Mouse (Mus musculus): ENCODE results near the gene Tomm20.
"Not testable (repeated sequence)": the region's sequence is repeated elsewhere in the genome, so short reads cannot be mapped to it uniquely, and the experiment has no call there.

Gene Tomm20

DNA sequence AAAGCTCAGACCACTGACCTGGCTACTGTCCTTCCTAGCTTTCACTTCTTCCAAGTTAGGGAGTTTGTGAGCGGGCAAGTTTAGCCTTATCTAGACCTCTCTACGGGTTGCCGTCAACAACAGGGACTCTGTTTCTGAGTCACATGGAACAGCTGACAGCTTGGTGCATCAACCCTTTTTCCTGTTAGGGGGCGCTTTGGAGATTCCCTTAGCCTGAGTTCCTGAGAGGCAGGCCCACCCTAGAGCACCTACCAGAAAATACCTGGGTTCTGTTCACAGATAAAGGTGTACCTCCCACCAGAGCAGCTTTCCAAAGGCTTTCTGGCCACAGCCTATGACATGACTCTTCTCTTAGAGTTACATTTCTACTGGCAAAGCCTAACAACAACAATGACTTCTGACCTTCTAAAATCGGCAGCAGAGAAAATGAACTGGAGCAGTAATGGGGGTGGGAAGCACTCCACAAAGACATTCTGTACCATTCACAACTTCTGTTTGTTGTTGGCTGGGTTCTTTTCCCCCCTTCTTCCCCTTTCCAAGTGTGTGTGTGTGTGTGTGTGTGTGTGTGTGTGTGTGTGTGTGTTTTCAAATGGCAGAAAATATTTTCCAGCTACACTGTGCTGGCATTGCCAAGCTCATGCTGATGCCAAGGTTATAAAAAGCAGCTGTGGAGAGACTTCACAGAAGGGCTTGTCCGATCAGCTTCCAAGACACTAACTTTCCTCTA lies 28.3 kb downstream of the Tomm20 start:
- no peak for DNase-seq (ENCODE audit: low spot score)

DNA sequence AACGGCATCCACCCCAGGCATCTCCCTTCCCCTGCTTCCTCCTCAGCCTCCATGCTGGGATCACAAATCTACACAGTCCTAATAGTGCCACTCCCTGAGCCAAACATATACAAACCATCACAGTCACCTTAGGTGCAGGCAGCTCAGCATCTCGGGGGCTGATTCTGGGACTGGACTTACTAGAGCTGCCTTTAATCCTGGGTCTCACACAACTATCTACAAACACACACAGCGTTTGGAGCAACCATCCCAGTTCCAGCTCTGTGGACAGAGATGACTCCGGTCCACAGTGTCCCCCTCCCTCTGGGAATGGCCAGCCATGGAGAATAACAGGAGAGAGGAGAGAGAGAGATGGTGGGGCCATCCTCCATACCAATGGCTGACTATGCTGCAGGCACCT lies 29.0 kb downstream of the Tomm20 start:
- no peak for DNase-seq (ENCODE audit: low spot score)

DNA sequence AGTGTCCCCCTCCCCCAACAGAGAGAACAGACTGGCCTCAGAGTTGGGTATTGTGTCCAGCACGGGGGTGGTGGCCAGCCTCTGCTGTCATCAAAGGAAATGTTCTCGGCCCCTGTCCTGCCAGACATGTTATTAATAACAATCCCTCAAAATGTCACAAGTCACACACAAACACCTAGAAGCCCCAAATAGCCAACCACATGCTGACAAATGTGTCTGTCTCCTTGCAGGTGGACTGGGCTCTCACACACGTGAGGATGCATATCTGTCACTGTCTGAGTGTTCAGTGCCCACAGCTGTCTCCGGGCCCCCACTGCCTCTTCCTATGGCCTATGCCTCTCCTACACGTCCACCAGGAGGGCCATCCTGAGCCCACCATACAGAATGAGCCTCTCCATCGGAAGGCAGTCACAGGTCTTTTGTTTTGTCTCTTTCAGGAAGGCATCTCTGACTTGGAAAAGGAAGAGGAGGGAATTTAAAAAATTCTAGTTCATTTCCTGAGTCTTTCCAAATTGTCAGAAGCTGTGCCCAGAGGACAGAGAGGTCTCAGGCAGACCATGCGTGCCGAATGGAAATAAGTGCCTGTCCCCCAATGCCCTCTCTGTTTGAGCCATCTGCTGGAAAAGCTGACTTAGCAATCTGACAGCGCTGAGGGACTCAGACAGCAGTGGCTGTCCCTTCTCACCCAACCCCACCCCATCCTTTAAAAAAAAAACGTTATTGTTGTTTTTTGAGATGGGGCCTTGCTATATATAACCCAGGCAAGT lies 30.9 kb downstream of the Tomm20 start:
- DNase-seq (ENCODE audit: low spot score), result no peak

DNA sequence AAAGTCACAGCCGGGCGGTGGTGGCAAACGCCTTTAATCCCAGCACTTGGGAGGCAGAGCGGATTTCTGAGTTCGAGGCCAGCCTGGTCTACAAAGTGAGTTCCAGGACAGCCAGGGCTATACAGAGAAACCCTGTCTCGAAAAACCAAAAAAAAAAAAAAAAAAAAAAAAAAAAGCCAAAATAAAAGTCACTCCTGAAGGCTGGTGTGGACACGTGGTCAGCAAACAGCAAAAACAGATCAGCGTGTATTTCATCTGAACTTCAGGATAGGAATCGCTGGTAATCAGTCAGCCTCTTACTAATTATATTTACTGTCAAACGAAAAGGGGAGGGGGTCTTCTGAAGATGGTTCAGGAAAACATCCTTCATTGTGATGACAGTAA lies 31.5 kb downstream of the Tomm20 start:
- not testable (repeated sequence) for DNase-seq (ENCODE audit: low spot score)

DNA sequence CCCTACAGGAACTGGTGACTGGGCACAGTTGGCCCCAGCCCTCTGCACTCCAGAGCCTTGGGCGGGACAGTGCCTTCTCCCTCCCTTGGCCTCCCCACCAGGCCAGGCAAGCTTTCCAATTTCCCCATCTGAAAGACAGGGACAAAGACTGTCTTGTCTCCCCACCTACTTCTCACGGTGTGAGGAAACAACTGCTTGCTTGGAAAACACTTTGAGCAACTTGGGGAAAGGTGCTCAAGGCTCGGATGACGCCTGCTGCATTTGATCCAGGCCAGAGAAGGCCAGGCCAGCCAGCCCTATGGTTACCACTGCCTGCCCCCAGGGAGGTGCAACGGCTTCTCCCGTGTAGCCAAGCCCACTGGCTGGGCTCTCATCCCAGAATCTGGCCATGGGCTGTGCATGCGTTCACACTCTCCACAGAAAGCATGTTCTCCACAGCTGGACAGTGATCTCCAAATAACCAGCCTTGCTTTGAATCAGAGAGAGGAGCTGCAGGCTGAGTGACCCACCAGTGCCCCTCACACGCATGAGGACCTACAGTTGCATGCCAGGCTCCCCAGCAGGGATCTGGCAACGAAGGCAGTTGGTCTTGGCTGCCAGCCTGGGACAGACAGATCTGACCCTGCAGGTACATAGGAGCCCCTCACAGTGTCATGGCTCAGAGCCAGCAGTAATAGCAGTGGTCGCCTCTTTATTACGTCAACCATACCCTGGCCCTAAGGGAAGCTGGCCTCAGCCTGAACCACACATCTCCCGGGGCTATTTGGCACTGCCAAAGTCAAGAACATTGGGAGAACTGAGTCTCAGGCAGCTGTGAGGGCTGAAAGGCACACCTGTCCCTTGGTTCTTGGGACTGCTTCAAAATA lies 32.2 kb downstream of the Tomm20 start:
- no peak for DNase-seq (ENCODE audit: low spot score)

DNA sequence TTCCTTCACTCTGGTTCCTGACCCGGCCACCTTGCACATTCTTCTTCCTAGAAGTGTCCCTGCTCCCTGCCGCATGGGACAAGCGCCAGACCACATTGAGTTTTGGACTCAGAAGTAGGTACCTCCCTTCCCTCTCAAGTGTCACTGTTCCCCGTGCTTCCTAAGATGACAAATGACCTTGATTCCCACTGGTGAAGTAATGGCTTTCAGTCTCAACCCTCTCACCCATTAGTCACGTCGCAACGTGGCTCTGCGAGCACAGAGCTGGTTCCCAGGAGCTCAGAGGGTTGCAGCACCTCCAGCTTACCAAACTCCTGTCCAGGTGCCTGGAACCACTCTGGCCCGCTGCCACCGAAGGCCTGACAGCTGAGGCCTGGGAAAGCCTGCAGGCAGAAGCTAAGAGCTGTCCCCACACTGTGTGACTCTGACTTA lies 36.3 kb downstream of the Tomm20 start:
- DNase-seq (ENCODE audit: low spot score), result no peak

DNA sequence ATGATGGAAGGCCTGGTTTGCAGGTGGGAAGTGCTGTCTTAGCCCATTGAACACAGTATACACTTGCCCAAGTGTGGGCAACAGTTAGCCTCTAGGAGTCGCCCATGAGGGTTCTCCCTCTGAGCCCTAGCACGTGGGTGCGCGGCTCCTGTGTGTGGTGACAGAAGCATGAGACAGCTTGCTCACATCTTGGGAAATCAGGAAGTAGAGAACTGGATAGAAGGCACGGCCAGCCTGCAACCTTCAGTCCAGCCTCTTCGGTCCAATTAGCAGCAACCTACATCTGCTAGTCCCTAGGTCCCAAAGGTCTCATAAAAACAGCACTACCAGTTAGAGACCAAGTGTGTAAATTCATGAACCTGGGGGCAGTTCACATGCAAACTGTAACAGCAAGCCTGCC lies 36.8 kb downstream of the Tomm20 start:
- no peak for DNase-seq (ENCODE audit: low spot score)

DNA sequence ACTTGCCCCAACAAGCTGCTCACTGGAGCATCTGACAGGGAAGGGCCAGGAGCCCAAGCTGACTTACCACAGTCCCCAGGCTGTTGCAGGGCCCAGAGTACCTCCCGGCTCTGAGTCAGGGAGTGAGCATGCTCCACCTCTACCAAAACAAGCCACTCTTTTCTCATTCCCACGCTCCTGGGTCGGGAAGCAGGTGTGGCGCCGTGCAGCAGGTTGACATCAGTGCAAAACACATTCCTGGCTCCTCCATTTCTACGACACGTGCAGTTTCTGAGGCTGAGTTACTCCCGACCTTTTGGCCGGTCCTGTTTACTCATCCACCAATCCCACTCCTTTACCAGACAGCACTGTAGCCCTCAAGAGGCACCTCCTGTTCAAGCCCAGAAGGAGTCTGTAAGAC lies 37.7 kb downstream of the Tomm20 start:
- no peak for DNase-seq (ENCODE audit: low spot score)

DNA sequence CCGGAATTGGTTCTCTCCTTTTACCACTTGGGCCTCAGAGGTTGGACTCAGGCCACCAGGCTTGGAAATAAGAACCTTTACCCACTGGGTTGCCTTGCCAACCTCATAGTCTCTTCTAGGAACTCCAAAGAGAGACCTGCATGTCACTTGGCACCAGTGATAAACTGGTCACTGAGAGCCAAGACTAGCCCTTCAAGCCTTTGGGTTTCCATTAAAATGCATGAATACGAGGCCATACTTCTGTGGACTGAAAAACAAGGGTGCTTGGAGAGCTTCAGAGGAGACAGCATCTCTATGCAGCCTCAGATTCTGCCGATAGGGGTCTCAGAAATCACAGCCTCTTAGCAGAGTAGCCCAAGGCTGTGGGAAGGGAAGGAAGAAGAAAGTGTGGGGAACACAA lies 38.3 kb downstream of the Tomm20 start:
- DNase-seq (ENCODE audit: low spot score), result no peak

DNA sequence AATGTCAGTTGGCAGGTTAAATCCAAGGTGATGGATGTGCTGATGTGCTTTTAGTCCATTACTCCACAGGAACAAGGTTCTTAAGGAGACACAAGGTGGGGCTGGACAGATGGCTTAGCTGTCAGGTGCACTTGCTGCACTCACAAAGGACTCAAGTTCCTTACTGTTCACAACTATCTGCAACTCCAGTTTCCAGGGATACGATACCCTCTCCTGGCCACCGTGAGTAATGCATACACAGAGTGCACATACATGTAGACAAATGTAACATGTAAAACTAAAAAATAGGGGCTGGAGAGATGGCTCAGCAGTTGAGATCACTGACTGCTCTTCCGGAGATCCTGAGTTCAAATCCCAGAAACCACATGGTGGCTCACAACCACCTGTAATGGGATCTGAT lies 40.3 kb downstream of the Tomm20 start:
- no peak for DNase-seq (ENCODE audit: low spot score)

DNA sequence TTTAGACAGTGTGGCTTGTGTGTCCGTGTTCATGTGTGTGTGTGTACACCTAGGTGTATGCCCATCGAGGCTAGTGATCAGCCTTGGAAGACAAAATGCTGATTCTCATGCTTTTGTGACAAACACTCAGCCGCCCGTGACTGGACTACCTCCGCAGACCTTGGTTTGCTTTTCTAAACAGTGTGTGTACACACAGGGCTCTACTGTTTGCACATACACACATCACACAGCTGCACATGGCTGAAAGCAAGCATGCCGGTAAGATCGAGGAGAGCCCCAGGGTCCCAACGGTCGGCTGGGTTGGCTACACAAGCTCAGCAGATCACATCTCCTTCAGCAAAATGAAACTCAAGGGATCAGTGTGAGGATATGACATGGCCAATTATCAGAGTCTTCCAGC lies 41.7 kb downstream of the Tomm20 start:
- DNase-seq (ENCODE audit: low spot score), result no peak

DNA sequence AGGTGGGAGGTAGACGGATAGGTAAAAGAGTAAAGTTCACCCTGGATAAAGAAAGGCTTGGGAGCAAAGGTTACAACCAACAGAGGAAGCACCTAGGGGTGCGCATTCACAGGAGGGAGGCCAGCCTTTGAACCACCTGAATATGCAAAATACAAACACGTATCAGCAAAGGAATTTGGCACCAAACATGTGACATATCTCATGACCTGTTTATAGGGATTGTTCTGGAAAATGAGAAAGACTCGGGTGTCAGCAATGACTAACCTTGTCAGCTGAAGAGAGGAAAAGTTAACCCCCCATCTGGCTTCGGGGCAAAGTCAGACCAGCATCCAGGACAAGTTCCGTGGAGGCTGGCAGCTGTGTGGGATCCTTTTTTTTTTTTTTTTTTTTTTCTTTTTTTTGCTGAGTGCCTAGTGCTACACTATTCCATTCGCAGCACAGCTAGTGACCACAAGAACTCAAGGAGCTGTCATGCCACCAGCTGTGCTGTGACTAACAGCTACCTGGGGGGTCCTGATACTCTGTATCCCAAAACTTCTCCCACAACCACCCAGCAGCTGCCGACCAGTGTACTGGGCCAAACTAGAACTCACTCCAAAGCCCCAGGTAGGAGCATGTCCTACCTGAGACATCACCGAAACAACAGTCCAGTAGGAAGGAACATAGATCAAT lies 42.3 kb downstream of the Tomm20 start:
- DNase-seq (ENCODE audit: low spot score), result no peak

DNA sequence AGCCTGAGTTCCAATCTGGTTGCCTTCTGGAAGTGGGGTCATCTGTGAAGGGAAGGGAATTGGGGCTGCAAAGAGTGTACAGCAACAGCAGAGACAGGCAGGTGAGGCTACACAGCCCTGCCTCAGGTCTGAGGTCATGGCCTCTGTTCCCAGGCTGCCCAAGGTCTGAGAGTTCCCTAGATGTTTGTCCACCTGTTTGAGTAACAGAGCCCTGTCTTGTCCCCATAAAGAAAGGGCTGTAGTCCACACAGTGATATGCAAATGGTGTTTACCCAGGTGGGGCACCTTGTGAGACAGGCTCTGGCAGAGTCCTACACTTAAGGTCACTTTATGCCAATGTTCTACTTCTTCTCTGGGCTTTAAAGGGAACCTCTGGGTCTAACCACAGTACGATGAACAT lies 44.0 kb downstream of the Tomm20 start:
- no peak for DNase-seq (ENCODE audit: low spot score)

DNA sequence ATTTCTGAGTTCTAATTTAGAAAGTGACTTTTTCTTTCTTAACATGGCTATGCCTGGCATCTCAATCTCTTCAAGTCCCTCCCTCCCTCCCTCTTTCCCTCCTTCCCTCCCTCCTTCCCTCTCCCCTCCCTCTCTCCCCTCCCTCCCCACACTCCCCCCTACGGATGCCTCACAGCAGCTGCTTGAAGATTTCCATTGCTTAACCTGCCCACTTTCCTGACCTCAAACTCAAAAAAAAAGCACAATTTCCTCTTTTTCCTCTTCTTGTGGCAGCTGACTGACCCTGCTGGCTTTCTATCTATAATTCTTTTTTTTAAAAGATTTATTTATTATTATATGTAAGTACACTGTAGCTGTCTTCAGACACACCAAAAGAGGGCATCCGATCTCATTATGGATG lies 44.6 kb downstream of the Tomm20 start:
- no peak for DNase-seq (ENCODE audit: low spot score)

DNA sequence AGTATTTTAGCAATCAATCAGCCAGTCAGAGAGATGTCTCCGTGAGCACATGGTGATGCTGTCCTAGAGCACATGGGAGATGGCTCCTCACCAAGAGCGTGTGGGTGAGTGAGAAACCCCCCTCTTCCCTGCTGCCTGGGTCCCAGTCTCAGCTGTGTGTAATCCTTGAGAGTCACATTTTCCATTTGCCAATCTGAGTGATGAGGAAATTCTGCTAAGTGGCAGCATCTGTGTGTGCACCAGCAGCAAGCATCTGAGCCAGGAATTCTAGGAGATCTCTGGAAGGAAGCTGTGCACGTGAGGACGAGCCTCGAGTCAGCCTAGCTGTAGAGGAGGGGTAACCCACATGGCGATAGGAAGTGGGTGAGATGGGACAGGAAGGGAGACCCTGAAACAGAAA lies 50.5 kb downstream of the Tomm20 start:
- peak; percentile 57 for DNase-seq (ENCODE audit: low spot score)

DNA sequence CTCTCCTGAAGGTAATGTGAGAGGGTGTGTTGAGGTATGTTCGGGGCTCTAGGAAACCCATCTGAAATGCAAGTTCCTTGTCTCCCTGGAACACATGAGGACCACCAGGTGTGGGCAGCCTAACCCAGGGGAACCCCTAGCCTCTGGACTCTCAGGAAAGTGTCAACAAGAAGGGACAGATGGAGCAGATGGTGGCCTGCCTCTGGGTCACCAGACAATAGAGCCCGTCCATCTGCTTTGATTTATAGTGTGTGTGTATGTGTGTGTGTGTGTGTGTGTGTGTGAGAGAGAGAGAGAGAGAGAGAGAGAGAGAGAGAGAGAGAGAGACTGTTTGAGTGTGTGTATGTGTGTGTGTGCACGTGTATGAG lies 58.0 kb downstream of the Tomm20 start:
- no peak for DNase-seq (ENCODE audit: low spot score)

DNA sequence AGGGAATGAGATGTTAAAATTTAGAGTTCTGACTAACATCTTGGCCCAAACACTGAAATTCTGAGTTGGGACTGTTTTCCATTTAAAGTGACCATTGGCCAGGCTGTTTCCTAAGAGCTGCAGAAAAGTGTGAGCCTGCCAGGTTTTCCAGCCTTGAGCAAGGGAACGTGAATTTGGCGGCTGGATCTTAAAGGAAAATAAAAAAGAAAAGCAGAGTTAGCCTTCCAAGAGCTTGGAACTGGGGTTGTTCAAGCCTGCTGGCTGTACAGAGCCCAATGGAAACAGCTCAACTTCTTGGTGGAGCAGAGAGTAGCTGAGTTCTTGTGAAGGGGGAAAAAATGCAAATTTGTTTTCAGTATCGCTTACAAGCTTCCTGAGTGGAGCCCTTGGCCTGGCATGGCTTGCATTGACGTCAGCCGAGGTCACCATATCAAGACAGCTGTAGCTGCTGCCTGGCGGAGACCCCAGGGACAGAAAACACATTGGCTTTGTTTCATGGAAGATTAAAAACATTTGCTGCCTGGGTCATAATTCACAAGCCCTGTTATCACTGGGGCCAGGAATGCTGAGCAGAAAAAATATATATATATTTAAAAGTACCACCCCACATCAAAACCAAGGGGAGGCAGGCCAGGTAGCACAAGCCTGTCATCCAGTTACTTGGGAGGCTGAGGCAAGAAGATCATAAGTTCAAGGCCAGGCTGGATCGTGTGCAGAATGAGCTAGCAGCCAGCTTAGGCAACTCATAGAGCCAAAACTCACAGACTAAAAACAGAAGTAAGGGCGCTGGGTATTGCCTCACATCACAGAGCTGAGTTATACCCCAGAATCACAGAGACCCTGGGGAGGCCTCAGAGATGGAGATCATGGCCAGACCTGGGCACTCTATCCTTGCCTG lies 58.7 kb downstream of the Tomm20 start:
- DNase-seq (ENCODE audit: low spot score), result no peak

DNA sequence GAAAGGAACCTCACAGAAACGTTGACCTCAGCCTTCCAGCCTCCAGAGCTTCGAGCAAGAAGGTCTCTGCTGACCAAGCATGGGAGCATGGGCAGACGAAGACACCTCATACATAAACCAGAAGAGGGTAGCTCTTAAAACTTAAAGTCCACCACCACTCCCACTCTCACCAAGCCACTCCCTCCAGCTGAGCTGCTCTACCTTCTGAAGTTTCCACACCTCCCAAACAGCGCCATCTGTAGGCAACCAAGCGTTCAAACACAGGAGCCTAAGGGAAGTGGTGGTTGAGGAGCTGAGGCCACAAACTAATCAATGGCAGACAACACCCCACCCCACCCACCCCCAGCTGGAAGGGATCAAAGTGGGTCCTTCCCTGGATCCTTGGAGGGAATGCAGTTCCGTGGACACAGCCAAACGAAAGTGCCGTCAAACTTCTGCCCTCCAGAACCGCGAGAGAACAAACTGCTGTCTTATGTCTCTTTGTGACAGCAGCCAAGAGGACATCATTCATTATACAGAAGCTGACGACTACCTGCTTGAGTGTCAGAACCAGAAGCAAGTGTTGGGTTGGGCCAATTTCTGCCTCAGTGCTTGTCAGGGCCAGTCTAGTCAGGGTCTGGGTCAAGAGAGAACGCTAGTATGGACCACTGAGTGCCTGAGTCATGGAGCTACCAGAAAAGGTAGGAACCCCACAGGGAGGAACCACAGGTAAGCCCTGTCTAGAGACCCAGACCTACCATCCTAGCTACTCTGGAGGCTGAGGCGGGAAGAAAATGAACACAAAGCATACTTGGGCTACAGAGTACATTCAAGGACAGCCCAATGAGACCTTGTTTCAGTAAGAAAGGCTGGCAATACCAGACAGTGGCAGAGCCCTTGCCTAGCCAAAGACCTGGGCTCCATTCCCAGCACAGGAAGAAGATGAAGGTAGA lies 59.8 kb downstream of the Tomm20 start:
- DNase-seq (ENCODE audit: low spot score), result no peak

DNA sequence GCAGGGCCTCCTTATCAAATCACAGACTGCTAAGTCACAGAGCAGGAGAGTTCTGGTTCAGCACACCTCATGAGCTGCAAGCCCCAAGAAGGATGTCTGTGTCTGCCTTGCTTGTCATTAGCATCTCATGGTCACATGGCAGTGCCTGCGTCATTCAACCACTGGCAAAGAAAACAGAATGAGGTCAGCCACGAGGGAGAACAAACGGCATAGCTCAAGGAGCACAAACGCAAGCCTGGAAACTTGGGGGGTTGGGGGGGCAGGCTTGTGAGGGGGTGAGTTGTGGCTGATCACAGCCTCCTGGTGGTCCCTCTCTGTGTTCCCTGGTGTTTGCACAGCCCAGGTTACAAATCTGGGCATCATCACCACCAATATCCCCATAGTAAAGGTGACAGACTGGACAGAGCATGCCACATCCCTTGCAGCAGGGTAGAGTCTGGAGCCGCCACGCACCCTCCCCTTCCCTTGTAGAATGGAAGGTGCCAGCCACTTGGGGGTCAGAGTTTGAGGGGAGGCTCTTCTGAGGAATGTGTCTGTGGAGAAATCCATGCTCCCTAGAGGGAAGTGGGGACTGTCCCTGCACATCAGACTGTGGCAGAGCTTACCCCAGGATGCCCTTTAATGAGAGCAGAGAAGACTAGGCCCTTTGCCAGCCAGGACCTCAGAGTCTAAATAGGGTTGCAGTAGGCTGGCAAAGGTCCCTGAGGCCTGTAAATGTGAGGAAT lies 61.3 kb downstream of the Tomm20 start:
- DNase-seq (ENCODE audit: low spot score), result peak; percentile 61

Data from left cerebral cortex, adult 11 months (tissue).